Mouse (Mus musculus) MN1 (cell line): ENCODE measurements around the gene Snf8.

Experiments used
- DNase-seq: peaks from one replicate; pipeline ENCODE4 v3.0.0-alpha.2; 2016; ENCODE audit warnings: low spot score

Snf8 gene

DNA sequence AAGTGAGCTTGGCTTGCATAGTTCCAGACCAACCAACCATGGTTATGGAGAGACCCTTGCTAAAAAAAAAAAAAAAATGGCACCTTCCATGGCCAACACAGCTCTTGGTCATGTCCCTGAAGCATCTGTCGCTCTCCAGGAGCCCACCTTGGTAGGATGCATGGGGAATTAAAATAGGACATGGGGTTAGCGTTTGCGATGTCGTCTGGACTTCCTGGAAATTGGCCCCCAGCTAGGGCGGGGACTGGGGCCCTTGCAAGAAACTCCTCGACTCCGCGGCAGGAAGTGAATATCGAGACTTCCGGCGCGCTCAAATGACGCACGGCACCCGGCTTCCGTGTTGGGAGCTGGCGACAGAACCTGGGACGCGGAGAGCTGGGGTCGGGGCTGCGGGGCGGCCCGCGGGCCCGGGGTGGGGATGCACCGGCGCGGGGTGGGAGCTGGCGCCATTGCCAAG, at the start of gene Snf8:
Snf8 (plus strand) TSS at position 290 of the 457 bp plus-strand sequence.
- peak; percentile 92 for DNase-seq

DNA sequence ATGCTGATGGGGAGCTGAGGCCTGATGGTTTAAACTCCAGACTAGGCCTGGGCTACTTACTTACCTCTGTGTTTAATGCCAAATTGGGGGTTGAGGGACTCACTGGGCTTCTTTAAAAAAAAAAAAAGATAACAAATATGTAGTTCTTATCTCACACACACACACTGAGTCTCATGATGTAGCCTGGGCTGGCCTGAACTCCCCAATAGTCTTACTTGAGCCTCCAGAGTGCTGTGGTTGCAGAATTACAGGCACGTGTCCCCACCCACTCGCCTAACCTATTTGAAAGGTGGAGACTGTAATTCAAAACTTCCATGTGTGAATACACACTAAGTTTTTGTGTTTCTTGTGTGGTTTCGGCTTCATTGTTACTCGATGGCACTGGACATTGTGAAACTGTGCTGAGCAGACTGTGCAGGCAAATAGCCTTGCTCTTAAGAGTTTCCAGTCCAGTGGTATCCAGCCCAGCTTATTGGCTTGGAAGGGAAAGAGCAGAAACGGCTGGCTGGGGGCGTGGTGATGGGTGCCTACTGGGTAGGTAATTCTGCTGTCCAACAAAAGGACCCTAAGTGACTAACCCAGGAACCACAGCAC, 46.7 kb upstream of the Snf8 start:
- no peak for DNase-seq

DNA sequence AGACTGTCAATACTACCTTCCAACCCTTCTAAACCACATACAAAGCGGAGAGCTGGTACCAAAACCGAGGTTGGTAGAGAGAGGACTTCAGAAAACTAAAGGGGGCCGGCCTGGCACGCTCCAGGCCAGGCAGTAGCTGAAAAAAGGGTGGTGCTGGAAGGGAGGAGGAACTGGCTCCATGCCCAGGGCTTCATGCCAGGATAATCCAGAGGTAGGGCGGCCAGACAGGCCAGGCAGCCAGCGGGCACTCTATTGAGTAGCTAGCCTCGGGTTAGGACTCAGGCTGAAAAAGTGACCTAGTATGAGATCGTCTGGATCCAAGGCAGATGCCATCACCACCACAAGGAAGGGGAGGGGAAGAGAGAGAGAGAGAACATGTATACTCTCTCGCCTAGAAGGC, 46.2 kb upstream of the Snf8 start:
- peak; percentile 80 for DNase-seq

DNA sequence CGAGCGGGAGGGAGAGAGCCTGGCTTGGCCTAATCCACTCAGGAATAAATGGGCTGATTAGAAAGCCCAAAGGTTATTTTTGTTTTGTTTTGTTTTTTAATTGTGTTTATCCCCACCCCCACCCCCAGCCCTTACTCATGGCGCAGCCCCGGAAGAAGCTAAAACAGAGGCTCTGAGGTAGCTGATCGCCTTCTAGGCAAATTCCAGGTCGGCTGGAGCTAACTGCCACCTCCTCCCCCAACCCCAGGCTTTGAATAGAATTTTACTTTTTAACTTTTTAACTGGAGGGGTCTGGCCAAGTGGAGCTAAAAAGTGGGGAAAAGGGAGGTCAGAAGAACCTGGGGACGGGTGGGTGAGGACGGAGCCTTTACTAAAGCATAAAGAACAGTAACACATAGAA, 44.8 kb upstream of the Snf8 start:
- no peak for DNase-seq

DNA sequence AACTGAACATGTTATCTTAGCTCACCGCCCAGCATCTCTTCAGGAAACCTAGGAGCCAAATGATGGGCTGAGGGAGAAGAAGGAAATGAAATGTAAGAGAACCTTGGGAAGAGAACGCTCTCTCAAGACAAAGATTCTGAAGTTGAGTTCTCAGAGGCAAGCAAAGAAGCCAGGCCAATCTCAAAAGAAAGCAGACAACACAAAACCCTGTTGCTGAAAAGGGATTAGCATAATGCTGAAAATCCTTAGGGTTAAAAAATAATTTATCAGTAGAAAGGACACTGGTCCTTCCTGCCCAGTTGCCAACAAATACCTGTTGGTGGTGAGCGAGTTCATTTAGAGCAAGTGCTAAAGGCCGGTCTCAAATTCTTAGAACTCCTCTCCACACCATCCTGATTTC, 44.3 kb upstream of the Snf8 start:
- DNase-seq, result no peak

DNA sequence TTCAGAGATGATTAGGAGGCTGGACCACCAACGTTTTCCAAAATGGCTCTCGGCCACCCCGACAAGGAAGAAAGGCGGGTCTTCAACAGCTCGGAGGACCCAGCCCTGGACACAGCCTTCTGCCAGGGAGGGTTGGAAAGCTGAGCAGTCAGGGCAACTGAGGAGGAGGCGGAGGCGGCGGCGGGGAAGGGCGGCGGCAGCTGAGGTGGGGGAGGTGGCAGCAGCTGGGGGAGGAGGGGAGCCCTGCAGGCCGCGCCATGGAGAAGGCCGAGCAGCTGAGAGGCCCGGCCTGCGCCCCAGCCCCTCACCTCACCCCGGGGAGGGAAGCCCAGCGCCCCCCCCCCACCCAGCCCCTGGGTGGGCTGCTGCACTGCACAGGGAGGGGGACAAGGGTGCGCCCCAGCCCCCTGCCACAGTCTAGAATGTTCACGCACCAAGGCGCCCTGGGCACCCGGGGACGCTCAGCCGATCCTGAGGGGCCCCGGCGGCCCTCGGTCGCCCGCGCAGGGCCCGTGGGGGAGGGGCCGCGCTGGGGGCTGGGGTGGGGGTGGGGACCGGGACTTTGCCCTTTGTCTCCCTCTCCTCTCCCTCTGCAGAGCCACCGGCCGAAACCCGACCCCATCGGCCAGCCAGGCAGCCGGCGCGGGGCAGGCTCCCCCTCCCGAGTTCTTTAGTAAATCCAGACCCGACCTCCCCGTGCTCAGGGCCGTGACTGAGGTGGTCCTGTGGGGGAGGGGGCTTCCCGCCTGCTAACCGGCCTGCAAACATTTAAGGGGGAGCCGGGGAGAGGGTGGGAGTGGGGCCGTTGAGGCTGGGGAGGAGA, 43.6 kb upstream of the Snf8 start:
- peak; percentile 19 for DNase-seq

DNA sequence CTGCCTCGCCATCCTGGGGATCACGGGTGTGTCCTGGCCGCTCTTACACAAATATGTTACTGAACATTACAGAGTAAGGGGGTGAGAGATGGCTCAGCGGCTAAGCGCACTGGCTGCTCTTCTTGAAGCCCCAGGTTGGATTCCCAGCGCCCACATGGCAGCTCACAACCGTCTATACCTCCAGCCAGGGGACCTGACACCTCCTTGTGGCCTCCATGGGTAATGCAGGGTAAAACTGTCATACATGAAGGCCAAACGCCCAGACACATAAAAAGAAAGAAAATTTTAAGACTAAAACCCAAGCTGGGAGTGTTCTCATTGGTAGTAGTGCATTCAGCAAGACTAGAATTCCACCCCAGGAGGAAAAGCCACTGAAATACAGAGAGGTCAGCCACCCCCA, 40.5 kb upstream of the Snf8 start:
- DNase-seq, result no peak

DNA sequence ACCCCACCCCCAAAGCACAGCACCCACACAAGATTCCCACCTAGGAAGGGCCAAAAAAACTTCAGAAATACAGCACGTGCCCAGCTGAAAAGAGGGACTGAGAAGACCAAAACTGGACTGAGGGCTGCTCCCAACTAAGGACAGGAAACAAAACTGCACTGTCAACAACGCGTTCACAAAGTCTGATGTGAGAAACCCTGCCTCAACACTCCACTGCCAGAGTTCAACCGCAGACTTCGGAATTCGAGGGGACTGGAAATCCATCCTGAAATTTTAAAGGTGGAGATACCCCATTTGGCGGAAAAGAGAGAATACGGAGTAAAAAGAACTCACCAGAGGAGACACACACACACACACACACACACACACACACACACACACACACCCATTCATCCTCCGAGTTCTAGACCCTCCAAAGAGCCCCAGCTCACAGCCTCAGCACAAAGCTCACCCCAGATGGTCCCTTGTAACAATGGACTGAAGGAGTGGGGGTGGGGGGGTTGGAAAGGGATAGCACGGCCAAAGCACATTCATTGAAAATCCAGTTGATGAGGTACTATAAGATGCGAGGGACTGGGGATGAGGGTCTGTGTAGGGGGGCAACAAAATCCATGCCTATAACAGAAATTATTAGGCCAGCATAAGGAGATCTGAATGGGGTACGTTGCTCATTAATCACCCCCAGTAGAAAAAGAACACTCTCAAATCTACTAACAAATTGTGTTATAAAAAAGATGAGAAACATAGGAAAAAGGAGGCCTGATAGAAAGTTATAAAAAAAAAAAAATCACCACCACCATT, 31.4 kb upstream of the Snf8 start:
- DNase-seq, result no peak

DNA sequence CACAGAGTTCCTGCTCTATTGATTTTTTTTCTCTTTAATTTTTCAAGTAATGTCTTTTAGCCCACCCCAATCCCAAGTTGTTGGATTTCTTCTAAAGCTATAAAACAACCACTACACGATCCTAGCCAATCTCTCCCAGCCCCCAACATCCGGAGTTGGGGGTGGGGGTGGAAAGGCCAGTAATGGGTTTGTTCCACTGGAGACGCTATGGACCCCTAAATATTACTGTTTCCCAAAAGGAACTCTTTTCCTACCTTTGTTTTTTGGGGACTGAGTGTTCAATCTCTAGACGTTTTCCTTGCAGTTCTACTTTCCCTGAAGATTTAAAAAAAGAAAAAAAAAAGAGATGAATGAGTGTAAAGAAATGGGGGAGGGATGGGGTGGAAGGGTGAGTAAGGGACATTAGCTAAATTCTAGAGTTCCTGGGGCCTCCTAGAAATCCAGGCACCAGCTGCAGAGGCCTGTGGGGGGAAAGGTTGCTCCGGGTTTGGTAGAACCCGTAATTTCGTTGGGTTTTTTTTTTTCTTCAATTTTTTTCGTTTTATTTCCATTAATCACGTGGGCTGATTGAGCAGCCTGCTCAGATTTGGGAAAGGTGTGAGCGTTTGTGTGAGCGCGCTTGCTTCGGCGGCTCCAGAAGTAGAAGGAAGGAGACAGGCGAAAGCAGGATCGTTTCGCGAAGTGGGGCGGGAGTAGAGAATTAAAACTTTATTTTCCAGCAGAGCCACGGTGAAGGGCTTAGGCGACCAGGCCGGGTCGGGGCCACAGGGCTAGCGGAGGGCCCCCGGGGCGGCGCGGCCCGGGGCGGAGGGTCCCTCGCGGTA, 30.5 kb upstream of the Snf8 start:
- no peak for DNase-seq

DNA sequence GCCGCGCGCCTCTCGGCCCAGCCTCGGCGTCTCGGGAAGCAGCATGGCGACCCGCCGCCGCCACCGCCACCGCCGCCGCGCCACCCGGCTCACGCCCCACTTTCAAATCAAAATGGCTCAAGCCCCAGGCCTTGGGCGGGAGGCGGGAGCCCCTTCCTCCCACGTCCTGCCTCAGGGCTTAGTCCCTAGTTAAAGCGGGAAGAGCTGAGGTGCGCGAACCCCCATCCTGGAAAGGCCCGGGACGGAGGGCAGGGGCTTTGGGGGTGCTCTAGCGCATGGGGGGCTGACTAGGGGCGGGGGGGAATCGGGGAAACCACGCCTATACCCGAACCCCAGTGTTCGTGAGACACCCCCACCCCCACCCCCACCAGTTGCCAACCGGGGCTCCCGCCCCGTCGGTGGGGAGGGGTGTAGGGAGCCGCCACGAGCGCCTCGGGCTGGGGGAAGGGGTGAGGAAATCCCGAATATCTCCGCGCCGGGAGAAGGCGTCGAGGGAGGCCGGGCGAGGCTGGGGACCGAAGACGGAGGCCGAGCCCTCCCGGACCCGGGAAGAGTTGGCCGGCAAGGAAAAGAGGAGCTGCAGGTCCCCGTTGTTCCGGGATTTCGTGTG, 29.8 kb upstream of the Snf8 start:
- no peak for DNase-seq

DNA sequence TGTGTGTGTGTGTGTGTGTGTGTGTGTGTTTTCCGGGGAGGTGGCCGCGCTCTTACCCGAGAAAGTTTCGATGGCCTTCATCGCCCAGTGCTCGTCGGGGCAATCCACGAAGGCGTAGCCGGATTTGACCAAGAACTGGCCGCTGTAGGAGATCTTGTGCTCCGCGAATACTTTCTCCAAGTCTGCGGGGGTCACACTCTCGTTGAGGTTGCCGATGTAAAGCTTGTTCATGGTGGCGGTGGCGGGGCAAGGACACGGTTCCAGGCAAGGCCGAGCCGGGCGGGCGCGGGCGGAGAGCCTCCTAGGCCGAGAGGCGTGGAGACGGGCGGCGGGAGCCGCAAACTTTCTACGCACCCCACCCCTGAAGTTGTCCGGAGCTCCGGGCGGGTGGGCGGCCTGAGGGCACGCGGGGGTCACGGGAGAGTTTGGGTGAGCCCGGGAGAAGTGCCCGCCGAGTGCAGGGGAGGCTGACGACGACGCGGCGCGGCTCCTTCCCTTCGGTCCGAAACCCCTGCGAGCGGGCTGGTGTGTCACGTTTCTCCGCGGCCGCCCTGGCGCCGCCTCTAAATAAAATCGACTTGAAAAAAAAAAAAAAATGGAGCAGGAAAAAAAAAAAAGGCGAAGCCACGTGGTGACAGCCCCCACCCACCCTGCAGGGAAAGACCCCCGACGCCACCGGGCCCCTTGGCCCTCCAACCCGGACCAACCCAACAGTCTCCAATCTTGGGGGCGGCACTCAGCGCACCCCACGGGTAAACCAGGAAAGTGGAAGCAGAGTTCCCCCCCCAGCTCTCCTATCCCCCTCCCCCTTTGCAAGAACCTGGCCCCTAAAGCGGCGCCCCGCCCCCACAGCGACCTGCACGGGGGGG, 29.0 kb upstream of the Snf8 start, which contains the start of gene Igf2bp1:
Igf2bp1 (minus strand) TSS at position 538 of the 869 bp plus-strand sequence.
- DNase-seq, result no peak

DNA sequence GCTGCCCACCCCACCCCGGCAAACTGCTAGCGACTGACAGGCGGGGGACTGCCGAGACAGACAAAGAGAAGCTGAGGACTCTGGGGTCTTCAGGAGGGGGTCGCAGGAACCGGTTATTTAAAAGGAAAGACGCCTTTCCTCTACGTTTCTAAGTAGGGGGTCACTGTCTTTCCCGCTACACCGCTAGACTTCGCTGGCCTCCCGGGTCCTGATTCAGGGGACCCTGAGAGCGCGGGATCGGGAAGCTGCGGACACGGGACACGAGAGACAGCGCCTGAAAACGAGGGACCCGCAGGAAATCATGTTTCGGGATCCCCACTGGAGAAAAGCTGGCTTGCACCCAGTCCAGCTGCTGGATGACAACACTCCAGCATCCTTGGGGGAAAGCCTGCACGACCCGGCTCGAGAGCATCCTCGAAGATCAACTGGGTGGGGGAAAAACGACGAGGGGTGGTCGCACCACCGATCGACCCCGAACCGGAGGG, 28.3 kb upstream of the Snf8 start:
- no peak for DNase-seq

DNA sequence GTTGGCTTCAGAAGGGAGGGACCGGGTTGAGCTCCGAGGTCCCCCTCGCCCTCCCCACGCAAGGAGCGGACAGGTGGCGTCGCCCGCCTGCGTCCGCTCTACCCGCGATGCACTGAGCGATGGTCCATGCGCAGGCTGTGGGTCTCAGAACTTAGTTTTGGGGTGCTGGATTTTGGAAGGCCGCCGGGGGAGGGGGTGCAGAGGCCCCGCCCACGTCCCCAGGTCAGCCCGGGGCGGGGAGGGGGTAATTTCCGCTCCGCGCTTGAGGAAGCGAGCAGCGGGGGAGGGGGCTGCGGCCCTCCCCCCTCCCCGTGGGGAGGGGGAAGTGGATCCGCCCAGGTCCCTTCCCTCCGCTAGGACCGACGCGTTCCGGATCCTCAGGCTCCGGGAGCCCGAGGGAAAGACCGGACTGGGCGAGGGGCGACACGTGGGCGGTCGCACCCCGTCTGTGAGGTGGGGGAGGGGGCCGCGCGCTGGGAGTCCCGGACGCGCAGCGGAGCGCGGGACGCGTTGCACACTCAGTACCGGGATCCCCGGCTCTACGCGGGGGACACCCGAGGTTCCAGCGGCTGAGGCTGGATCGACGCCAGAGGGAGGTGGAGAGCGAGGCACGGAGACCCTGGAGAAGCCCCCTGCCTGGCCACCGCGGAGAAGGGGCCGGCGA, 27.7 kb upstream of the Snf8 start:
- DNase-seq, result no peak

DNA sequence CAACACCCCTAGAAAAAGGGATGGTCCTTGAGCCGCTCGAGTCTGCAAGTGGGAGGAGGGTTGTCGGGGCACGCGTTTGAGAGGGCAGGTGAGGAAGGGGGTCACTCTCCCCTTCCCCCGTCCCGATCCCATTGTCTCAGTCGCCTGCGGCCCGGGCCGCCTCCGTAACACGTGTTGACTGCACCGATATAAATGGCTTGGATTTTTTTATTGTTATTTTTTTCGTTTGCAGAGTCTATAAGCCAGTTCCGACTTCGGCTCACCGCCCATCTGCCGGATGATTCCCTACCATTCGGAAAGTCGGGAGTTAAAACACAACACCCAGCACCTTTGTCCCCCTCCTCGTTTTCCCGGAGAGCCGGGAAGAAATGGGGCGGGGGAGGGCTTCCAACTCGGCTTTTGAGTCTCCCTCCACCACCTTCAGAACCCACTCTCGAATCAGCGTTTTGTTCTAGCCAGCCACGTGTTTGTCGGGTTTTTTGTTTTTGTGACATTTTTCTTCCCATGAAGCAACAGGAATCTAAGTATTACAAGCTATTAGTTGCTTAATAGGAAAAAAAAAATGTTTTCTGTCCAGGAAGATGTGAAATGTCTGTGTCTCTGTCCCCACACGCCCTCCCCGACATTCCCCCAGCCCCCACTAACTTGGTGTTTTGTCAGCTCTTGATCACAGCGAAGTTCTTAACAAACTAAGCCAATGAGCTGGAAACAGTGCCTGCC, 27.0 kb upstream of the Snf8 start:
- DNase-seq, result no peak

DNA sequence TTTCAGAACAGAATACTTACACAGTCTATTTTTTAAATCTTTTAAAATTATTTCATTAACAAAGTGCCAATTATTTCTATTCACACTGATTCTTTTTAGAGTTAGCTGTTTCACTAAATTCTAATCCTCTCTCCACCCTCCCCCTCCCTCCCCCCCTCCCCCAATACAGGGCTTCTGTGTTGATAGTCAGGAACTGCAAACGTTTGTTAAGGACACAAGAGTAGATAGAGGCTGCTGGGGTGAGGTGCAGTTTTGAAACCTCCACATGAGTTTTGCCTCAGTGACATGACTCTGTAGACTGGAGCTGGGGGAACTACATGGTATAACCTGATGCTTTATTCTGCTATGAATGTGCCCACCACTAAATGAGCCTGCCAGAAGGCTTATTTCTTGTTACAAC, 25.9 kb upstream of the Snf8 start:
- no peak for DNase-seq

DNA sequence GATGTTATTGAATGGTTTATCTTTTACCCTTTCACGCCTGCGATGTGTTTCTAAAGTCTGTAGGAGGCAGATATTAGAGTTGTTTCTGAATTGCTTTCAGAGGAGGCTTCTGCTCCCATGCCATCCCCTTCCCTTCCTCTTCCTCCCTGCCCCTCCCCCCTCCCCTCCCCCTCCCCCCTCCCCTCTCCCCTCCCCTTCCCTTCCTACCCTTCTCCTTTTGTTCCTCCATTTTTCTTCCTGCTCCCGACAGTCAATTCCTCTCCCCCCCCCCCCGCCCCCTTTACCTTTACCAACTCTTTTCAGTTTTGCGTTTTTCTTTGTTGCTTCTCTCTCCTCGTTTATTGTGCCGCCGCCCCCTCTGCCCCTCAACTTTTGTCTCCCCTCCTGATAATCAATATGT, 22.7 kb upstream of the Snf8 start:
- no peak for DNase-seq

DNA sequence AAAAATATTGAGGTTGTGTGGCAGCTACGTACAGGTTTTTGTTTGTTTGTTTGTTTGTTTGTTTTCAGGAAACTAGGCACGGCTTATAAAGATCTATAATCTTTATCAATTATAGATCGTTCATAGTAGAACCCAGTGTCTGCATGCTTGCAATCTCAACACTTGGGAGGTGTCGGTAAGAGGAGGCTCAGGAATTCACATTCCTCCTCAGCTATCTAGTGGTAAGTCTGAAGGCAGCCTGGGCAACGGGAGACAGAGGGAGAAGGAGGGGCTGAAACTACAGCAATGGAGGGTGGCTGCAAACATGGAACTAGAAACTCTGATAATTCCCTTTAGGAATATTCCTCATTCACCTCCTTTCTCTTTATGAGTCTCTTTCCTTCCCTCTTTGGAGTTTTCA, 19.3 kb upstream of the Snf8 start:
- DNase-seq, result no peak

DNA sequence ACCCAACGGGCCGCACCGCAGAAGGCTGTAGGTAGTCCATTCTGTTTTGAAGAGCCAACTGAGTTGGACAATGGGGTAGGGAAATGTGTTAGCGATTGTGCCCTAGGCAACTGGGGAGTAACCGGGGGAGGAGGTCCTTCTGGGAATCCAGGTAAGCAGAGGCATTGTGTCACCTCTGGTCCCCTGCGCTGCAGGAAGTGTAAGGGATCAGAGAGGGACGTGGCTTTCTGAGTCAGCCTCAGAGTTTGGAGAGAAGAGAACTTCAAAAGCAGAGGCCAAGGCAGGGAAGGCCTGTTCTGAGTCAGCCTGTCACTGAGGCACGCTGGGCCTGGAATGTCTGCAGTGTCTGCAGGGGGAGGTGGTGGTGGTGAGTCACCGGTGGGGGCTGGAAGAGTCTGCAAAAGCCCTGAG, 16.7 kb upstream of the Snf8 start:
- peak; percentile 65 for DNase-seq

DNA sequence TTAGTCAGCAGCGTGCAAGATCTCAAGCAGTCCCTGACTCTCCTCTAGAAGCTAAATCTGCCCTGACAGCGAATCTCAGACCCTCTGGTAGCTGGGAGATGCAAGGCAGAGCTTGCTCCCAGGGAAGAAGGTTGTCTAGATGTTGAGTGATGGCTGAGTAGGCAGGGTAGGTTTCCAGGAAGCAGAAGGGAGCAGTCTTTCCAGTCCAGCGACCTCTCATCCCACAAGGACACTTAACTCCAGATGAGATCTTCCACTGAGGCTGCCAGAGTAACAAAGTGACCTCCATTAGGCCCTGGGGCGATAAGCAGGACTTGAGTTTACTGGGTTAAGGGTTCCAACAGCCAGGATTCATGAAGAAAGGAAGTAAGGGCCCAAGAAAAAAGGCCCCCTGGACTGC, 14.1 kb upstream of the Snf8 start:
- no peak for DNase-seq
